Mouse (Mus musculus): ENCODE results near the gene Grm4. TPM values are rescaled to one million over a fixed set of nuclear protein-coding genes. Genes with fewer than 3 reads are reported as not detected.

Gene Grm4
- total RNA-seq, 2 experiments from 2014 or later, result not detected

- no peak for ATAC-seq (replicated peaks; ENCODE audit: poor library complexity, severe bottlenecking)
Observed at GRCm38 (mm10) chr17:27513916-27514762, 7.1 kb downstream of the Grm4 start.

GRCm38 (mm10) chr17:27513279-27513915 lies 7.8 kb downstream of the Grm4 start:
- peak; percentile 21; the same call in 1 of the 2 replicates for ATAC-seq (replicated peaks; ENCODE audit: poor library complexity, severe bottlenecking)

- no peak for ATAC-seq (replicated peaks; ENCODE audit: poor library complexity, severe bottlenecking)
Observed at GRCm38 (mm10) chr17:27512619-27513161, 8.5 kb downstream of the Grm4 start.

- peak; percentile 26; the same call in 1 of the 2 replicates for ATAC-seq (replicated peaks; ENCODE audit: poor library complexity, severe bottlenecking)
Observed at GRCm38 (mm10) chr17:27511865-27512618, 9.2 kb downstream of the Grm4 start.

- no peak for ATAC-seq (replicated peaks; ENCODE audit: poor library complexity, severe bottlenecking)
Observed at GRCm38 (mm10) chr17:27511125-27511735, 10.0 kb downstream of the Grm4 start.

- ATAC-seq (replicated peaks; ENCODE audit: poor library complexity, severe bottlenecking), result no peak
Observed at GRCm38 (mm10) chr17:27510258-27511124, 10.7 kb downstream of the Grm4 start.

GRCm38 (mm10) chr17:27509056-27509455 lies 12.1 kb downstream of the Grm4 start:
- no peak for ATAC-seq (replicated peaks; ENCODE audit: poor library complexity, severe bottlenecking)

GRCm38 (mm10) chr17:27508513-27508912 lies 12.7 kb downstream of the Grm4 start:
- no peak for ATAC-seq (replicated peaks; ENCODE audit: poor library complexity, severe bottlenecking)

- no peak for ATAC-seq (replicated peaks; ENCODE audit: poor library complexity, severe bottlenecking)
Observed at GRCm38 (mm10) chr17:27508002-27508401, 13.2 kb downstream of the Grm4 start.

- no peak for ATAC-seq (replicated peaks; ENCODE audit: poor library complexity, severe bottlenecking)
Observed at GRCm38 (mm10) chr17:27507591-27507945, 13.6 kb downstream of the Grm4 start.

- no peak for ATAC-seq (replicated peaks; ENCODE audit: poor library complexity, severe bottlenecking)
Observed at GRCm38 (mm10) chr17:27506871-27507590, 14.2 kb downstream of the Grm4 start.

- no peak for ATAC-seq (replicated peaks; ENCODE audit: poor library complexity, severe bottlenecking)
Observed at GRCm38 (mm10) chr17:27506362-27506761, 14.8 kb downstream of the Grm4 start.

- ATAC-seq (replicated peaks; ENCODE audit: poor library complexity, severe bottlenecking), result no peak
Observed at GRCm38 (mm10) chr17:27505221-27505881, 15.9 kb downstream of the Grm4 start.

- ATAC-seq (replicated peaks; ENCODE audit: poor library complexity, severe bottlenecking), result no peak
Observed at GRCm38 (mm10) chr17:27503869-27504268, 17.3 kb downstream of the Grm4 start.

- ATAC-seq (replicated peaks; ENCODE audit: poor library complexity, severe bottlenecking), result no peak
Observed at GRCm38 (mm10) chr17:27502736-27503445, 18.3 kb downstream of the Grm4 start.

- no peak for ATAC-seq (replicated peaks; ENCODE audit: poor library complexity, severe bottlenecking)
Observed at GRCm38 (mm10) chr17:27502288-27502687, 18.9 kb downstream of the Grm4 start.
